Mouse (Mus musculus) right cerebral cortex, postnatal 10 days (tissue): ENCODE data around the gene Nap1l5.
A peak's percentile ranks its signal among the peaks of the same experiment; 100 is the strongest.
"Not testable (repeated sequence)": the region's sequence is repeated elsewhere in the genome, so short reads cannot be mapped to it uniquely, and the experiment has no call there.

Source experiments
- DNase-seq, 2 experiments: peaks; one replicate each; pipeline ENCODE4 v3.0.0; 2021; ENCODE audit warnings: low spot score in 2 of 2

Gene Nap1l5

GRCm38 (mm10) chr6:58907336-58907735, 460 bp upstream of the Nap1l5 start:
- no peak for DNase-seq

- no peak for DNase-seq
These were observed 2.3 kb downstream of the Nap1l5 start for GRCm38 (mm10) chr6:58904551-58904950.

- peak; percentile 75 to 85 for DNase-seq
These were observed 3.7 kb downstream of the Nap1l5 start for GRCm38 (mm10) chr6:58903171-58903570.

GRCm38 (mm10) chr6:58900536-58900935, 6.3 kb downstream of the Nap1l5 start:
- no peak for DNase-seq

- no peak for DNase-seq
These were observed 7.8 kb downstream of the Nap1l5 start for GRCm38 (mm10) chr6:58899076-58899475.

- DNase-seq = no peak
These were observed 10.2 kb downstream of the Nap1l5 start for GRCm38 (mm10) chr6:58896648-58897047.

GRCm38 (mm10) chr6:58894994-58895393, 11.9 kb downstream of the Nap1l5 start:
- no peak for DNase-seq

- DNase-seq = no peak
These were observed 13.6 kb downstream of the Nap1l5 start for GRCm38 (mm10) chr6:58893307-58893706.

- DNase-seq = no peak
These were observed 17.0 kb downstream of the Nap1l5 start for GRCm38 (mm10) chr6:58889917-58890316.

GRCm38 (mm10) chr6:58882271-58882670, 24.6 kb downstream of the Nap1l5 start:
- no peak for DNase-seq

- no peak for DNase-seq
These were observed 25.5 kb downstream of the Nap1l5 start for GRCm38 (mm10) chr6:58881363-58881762.

- no peak for DNase-seq
These were observed 26.0 kb downstream of the Nap1l5 start for GRCm38 (mm10) chr6:58880861-58881260.

- no peak for DNase-seq
These were observed 26.9 kb downstream of the Nap1l5 start for GRCm38 (mm10) chr6:58879987-58880386.

- peak in 1 of 2 experiments; percentile 20 for DNase-seq
These were observed 27.3 kb downstream of the Nap1l5 start for GRCm38 (mm10) chr6:58879572-58879971.

GRCm38 (mm10) chr6:58867858-58868257, 39.0 kb downstream of the Nap1l5 start:
- not testable (repeated sequence) for DNase-seq

- DNase-seq = no peak
These were observed 43.1 kb downstream of the Nap1l5 start for GRCm38 (mm10) chr6:58863631-58864235.

GRCm38 (mm10) chr6:58862446-58862993, 44.4 kb downstream of the Nap1l5 start:
- DNase-seq = peak; percentile 43 to 52

GRCm38 (mm10) chr6:58859517-58859916, 47.4 kb downstream of the Nap1l5 start:
- no peak for DNase-seq

- DNase-seq = no peak
These were observed 50.4 kb downstream of the Nap1l5 start for GRCm38 (mm10) chr6:58856494-58856893.

- DNase-seq = no peak
These were observed 51.1 kb downstream of the Nap1l5 start for GRCm38 (mm10) chr6:58855676-58856367.
